In genomic region chr8:80919130-80919529, GRCm38 (mm10) we compare ENCODE assay signal across 14 mouse cellular contexts. TPM values are rescaled to one million over a fixed set of nuclear protein-coding genes. Genes with fewer than 3 reads are reported as not detected.
DNase-seq lines count a peak whose midpoint lies in the region; ATAC-seq and TF ChIP-seq lines count a peak whose summit lies in the region.
"Had no signal": no experiment of that assay in that cellular context is flagged by ENCODE, and none has a peak within 500 bp of the region (broad histone marks: within the 10 kb centered on the region; RNA-seq: fewer than 3 reads in every experiment).

No protein-coding gene starts in this region.

- no peaks in the 10 kb centered on the region for H3K4me1 ChIP-seq in liver, embryonic 16.5 days (ENCODE audit: control insufficient read depth, low read depth, low read length)
- no peaks in the 10 kb centered on the region for H3K4me1 ChIP-seq in liver, embryonic 11.5 days (replicated peaks; ENCODE audit: control insufficient read depth, insufficient read depth, low read length)

- WGBS in liver, embryonic 16.5 days (ENCODE audit: insufficient replicate concordance): 47% methylated on average over 4 of the region's 4 CpGs
- 75% methylated on average over 4 of the region's 4 CpGs for WGBS in liver, embryonic 11.5 days

- DNase-seq in liver, embryonic 11.5 days (ENCODE audit: low spot score): no peak
- peak; percentile 36 for DNase-seq in adipocyte (ENCODE audit: low spot score)
- peak; percentile 23 to 48 for DNase-seq in layer of hippocampus, adult 2 months (ENCODE audit: low spot score in 2 of 2)
- peak; percentile 10 to 12 for DNase-seq in monocyte, adult 2 months (ENCODE audit: low read depth in 1 of 2, low spot score in 2 of 2)
- no peak for DNase-seq in retina, postnatal 1 day
- DNase-seq in kidney, postnatal 10 days: no peak
- DNase-seq: cerebellum, adult 9-11 months; gastrocnemius, postnatal 14 days; heart, postnatal 36 days; kidney, adult 9 months had no signal

- no peak overlapping the region for H3K27ac ChIP-seq in liver, embryonic 16.5 days (ENCODE audit: low read length)
- no peak overlapping the region for H3K27ac ChIP-seq in liver, embryonic 11.5 days (ENCODE audit: low read depth, low read length)
- H3K27ac ChIP-seq in layer of hippocampus, adult 2 months: no peak overlapping the region
- H3K27ac ChIP-seq: limb, embryonic 12.5 days had no signal

- H3K9me3 ChIP-seq in liver, embryonic 16.5 days (replicated peaks; ENCODE audit: control insufficient read depth, low read length): no peaks in the 10 kb centered on the region
- no peaks in the 10 kb centered on the region for H3K9me3 ChIP-seq in liver, embryonic 11.5 days (ENCODE audit: control insufficient read depth, low read length)
- H3K9me3 ChIP-seq: limb, embryonic 12.5 days; megakaryocyte, embryonic 14.5 days had no signal

- TF ChIP-seq CTCF in layer of hippocampus, adult 2 months (conservative IDR thresholded peaks at IDR 0.05): no peak

- no peaks in the 10 kb centered on the region for H3K36me3 ChIP-seq in liver, embryonic 16.5 days (ENCODE audit: control insufficient read depth, insufficient read depth)
- H3K36me3 ChIP-seq in liver, embryonic 11.5 days (ENCODE audit: control insufficient read depth, insufficient read depth, low read length): no peaks in the 10 kb centered on the region
- H3K36me3 ChIP-seq: limb, embryonic 12.5 days had no signal

- no peak overlapping the region for H3K4me2 ChIP-seq in liver, embryonic 16.5 days (ENCODE audit: low read depth, low read length)
- no peak overlapping the region for H3K4me2 ChIP-seq in liver, embryonic 11.5 days
- H3K4me2 ChIP-seq: heart, embryonic 11.5 days; limb, embryonic 12.5 days had no signal

- no peak overlapping the region for H3K9ac ChIP-seq in liver, embryonic 16.5 days (ENCODE audit: low read depth, low read length)
- H3K9ac ChIP-seq in liver, embryonic 11.5 days (ENCODE audit: low read depth, low read length): no peak overlapping the region
- H3K9ac ChIP-seq: limb, embryonic 12.5 days had no signal

- no peak overlapping the region for H3K4me3 ChIP-seq in liver, embryonic 16.5 days (ENCODE audit: low read depth, low read length)
- H3K4me3 ChIP-seq in liver, embryonic 11.5 days (ENCODE audit: low read depth, low read length): no peak overlapping the region
- H3K4me3 ChIP-seq in layer of hippocampus, adult 2 months: no peak overlapping the region
- H3K4me3 ChIP-seq: limb, embryonic 12.5 days; megakaryocyte, embryonic 14.5 days had no signal

- no peaks in the 10 kb centered on the region for H3K27me3 ChIP-seq in liver, embryonic 16.5 days (ENCODE audit: control insufficient read depth, insufficient read depth, low read depth, low read length)
- no peaks in the 10 kb centered on the region for H3K27me3 ChIP-seq in liver, embryonic 11.5 days (replicated peaks; ENCODE audit: control insufficient read depth, insufficient read depth, low read length)
- H3K27me3 ChIP-seq: limb, embryonic 12.5 days had no signal

- ATAC-seq in liver, embryonic 16.5 days (ENCODE audit: low read depth): peak; percentile 50
- ATAC-seq in liver, embryonic 11.5 days (replicated peaks; ENCODE audit: low FRiP score): no peak

RNA-seq across cellular contexts. Expression of gene Gab1, which starts 38.8 kb away (rescaled TPM):
- 6.1 and 7.2 TPM in 2 replicates for polyA plus RNA-seq in liver, embryonic 16.5 days (2015; fragmentation: Nextera tagmentation; extraction: Ambion mirVana)
- 19.5 and 20.6 TPM in 2 replicates for polyA plus RNA-seq in liver, embryonic 11.5 days (2014; fragmentation: Nextera tagmentation; extraction: Ambion mirVana)
- total RNA-seq in layer of hippocampus, adult 2 months (2021): 10 to 100 TPM; 14.8 to 17.5 TPM

Comparison
In these comparisons a context has a peak if more than half of its experiments do, and no peak if none do; other contexts are left out.
1. DNase-seq: peak in adipocyte (single experiment), layer of hippocampus, adult 2 months (2 of 2) and monocyte, adult 2 months (2 of 2); none in liver, embryonic 11.5 days (single experiment), retina, postnatal 1 day (single experiment) and kidney, postnatal 10 days (single experiment).